Mouse (Mus musculus): ENCODE results near the gene Isoc2a.

GRCm38 (mm10) chr7:4876753-4877221, at the start of gene Isoc2a:
- TF ChIP-seq CTCF (IDR thresholded peaks at IDR 0.05; ENCODE audit: low read depth) = no peak
- peak; percentile 88 for TF ChIP-seq EP300 (IDR thresholded peaks at IDR 0.05; ENCODE audit: low read depth)
